10 mouse cellular contexts compared by ENCODE assay signal in the genomic region with DNA sequence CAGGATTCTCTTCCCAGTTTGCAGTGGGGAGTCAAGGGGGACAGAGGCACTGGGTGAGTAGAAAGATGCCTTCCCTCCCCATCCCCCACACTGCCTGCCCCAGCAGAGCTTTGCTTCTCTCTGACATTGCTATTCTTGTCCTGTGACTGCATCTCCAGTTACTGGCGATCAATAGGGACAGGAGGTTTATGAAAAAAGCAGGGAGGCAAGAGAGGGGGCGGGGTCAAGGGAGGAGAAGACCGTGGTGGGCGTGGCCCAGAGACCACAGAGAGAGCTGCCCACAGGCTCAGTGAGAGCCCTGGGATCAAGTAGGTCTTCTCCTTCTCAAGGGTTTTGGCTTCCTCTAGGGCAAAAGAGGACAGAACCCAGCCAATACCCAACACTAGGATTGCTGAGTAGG. TPM values are rescaled to one million over a fixed set of nuclear protein-coding genes. Genes with fewer than 3 reads are reported as not detected.
DNase-seq lines count a peak whose midpoint lies in the region; ATAC-seq lines count a peak whose summit lies in the region.
"Had no signal": no experiment of that assay in that cellular context is flagged by ENCODE, and none has a peak within 500 bp of the region (broad histone marks: within the 10 kb centered on the region; RNA-seq: fewer than 3 reads in every experiment).

No protein-coding gene starts in this region.

- no peak overlapping the region for H3K4me2 ChIP-seq in liver, embryonic 11.5 days

- H3K27me3 ChIP-seq in liver, embryonic 11.5 days (replicated peaks; ENCODE audit: control insufficient read depth, insufficient read depth, low read length): no peaks in the 10 kb centered on the region

- H3K9ac ChIP-seq in liver, embryonic 11.5 days (ENCODE audit: low read depth, low read length): no peak overlapping the region

- H3K4me3 ChIP-seq in liver, embryonic 11.5 days (ENCODE audit: low read depth, low read length): no peak overlapping the region
- H3K4me3 ChIP-seq: left cerebral cortex, adult 2 months had no signal

- no peaks in the 10 kb centered on the region for H3K36me3 ChIP-seq in liver, embryonic 11.5 days (ENCODE audit: control insufficient read depth, insufficient read depth, low read length)

- no peaks in the 10 kb centered on the region for H3K9me3 ChIP-seq in liver, embryonic 11.5 days (ENCODE audit: control insufficient read depth, low read length)

- no peak for ATAC-seq in liver, embryonic 11.5 days (replicated peaks; ENCODE audit: low FRiP score)
- peak; percentile 55 for ATAC-seq in granulocyte monocyte progenitor cell, adult 5-6 weeks (replicated peaks; ENCODE audit: poor library complexity, severe bottlenecking)

- 5% methylated on average over 4 of the region's 4 CpGs for WGBS in liver, embryonic 11.5 days

- H3K4me1 ChIP-seq in liver, embryonic 11.5 days (replicated peaks; ENCODE audit: control insufficient read depth, insufficient read depth, low read length): no peaks in the 10 kb centered on the region

- no peak overlapping the region for H3K27ac ChIP-seq in liver, embryonic 11.5 days (ENCODE audit: low read depth, low read length)
- H3K27ac ChIP-seq: left cerebral cortex, adult 2 months had no signal

- peak; percentile 33 to 39 for DNase-seq in adrenal gland, postnatal 36 days
- DNase-seq in adrenal gland, adult 8-10 months: no peak
- DNase-seq in liver (peak; percentile 15), ZHBTc4 (ENCODE audit: low read depth, low spot score) (peak; percentile 74)
- no peak for DNase-seq in liver, embryonic 11.5 days (ENCODE audit: low spot score)
- DNase-seq in T-cell, adult 2 months (ENCODE audit: low spot score): no peak
- no peak for DNase-seq in urinary bladder, postnatal 36 days (ENCODE audit: low spot score in 2 of 2)
- DNase-seq: B cell, adult 2 months had no signal

RNA-seq across cellular contexts. Expression of gene Ntng2, which starts 30.5 kb away (rescaled TPM):
- total RNA-seq in adrenal gland, postnatal 36 days (2021): 10 to 100 TPM; 35.0 to 44.2 TPM
- 10 to 100 TPM; 52.7 to 72.6 (median 62.9) TPM for total RNA-seq in adrenal gland, adult 8-10 months (2022)
- polyA plus RNA-seq in liver, embryonic 11.5 days (2014; fragmentation: Nextera tagmentation; extraction: Ambion mirVana): not detected in 2 replicates
- 10.4 and 13.9 TPM in 2 replicates for total RNA-seq in granulocyte monocyte progenitor cell, adult 5-6 weeks (2014; fragmentation: Nextera tagmentation)
- total RNA-seq in granulocyte monocyte progenitor cell, adult 5-6 weeks (2017): 0.88 and 1.2 TPM in 2 replicates

Comparison
In these comparisons a context has a peak if more than half of its experiments do, and no peak if none do; other contexts are left out.
1. DNase-seq: peak in adrenal gland, postnatal 36 days (2 of 2), liver (single experiment) and ZHBTc4 (single experiment); none in adrenal gland, adult 8-10 months (single experiment), liver, embryonic 11.5 days (single experiment), T-cell, adult 2 months (single experiment) and urinary bladder, postnatal 36 days (0 of 2).